Mouse (Mus musculus): ENCODE measurements around the gene Galc. TPM values are rescaled to one million over a fixed set of nuclear protein-coding genes. Genes with fewer than 3 reads are reported as not detected.
"Not testable (repeated sequence)": the region's sequence is repeated elsewhere in the genome, so short reads cannot be mapped to it uniquely, and the experiment has no call there.

Galc gene
- polyA plus RNA-seq, 1 experiment from 2014 or later: 13.9 TPM

- H3K4me2 ChIP-seq (ENCODE audit: low read length): no peak overlapping the region
- H3K9me3 ChIP-seq (ENCODE audit: control insufficient read depth, low read length): no peaks in the 10 kb centered on the region
- H3K4me1 ChIP-seq (ENCODE audit: control insufficient read depth, insufficient read depth, low read length): no peaks in the 10 kb centered on the region
- 0 out of 2 replicates have a peak, but pooled peaks cover 2% of the 10 kb centered on the region for H3K36me3 ChIP-seq (ENCODE audit: control insufficient read depth, insufficient read depth, low read length)
- no peak overlapping the region for H3K9ac ChIP-seq (replicated peaks; ENCODE audit: low read length)
- no peaks in the 10 kb centered on the region for H3K27me3 ChIP-seq (ENCODE audit: control insufficient read depth, insufficient read depth, low read length)
- no peak overlapping the region for H3K4me3 ChIP-seq (replicated peaks; ENCODE audit: low read depth, low read length)
- no peak overlapping the region for H3K27ac ChIP-seq (replicated peaks; ENCODE audit: low read depth, low read length)
- DNase-seq (no peak), ATAC-seq (ENCODE audit: low FRiP score, low TSS enrichment) (no peak)
- WGBS: 94% methylated on average over 4 of the region's 4 CpGs
Observed at GRCm38 (mm10) chr12:98244161-98244560, 15.1 kb downstream of the Galc start.

- H3K27ac ChIP-seq (replicated peaks; ENCODE audit: low read depth, low read length); H3K4me3 ChIP-seq (replicated peaks; ENCODE audit: low read depth, low read length); H3K27me3 ChIP-seq (ENCODE audit: control insufficient read depth, insufficient read depth, low read length); H3K4me1 ChIP-seq (ENCODE audit: control insufficient read depth, insufficient read depth, low read length); H3K9me3 ChIP-seq (ENCODE audit: control insufficient read depth, low read length); H3K9ac ChIP-seq (replicated peaks; ENCODE audit: low read length); H3K4me2 ChIP-seq (ENCODE audit: low read length); DNase-seq; H3K36me3 ChIP-seq (ENCODE audit: control insufficient read depth, insufficient read depth, low read length); ATAC-seq (ENCODE audit: low FRiP score, low TSS enrichment): not testable (repeated sequence)
- WGBS: 93% methylated on average over 6 of the region's 6 CpGs
Observed at GRCm38 (mm10) chr12:98238478-98238877, 20.8 kb downstream of the Galc start.

GRCm38 (mm10) chr12:98227037-98227436, 32.2 kb downstream of the Galc start:
- Histone ChIP-seq H3K27ac (replicated peaks; ENCODE audit: low read depth, low read length) (no peak overlapping the region), H3K36me3 (ENCODE audit: control insufficient read depth, insufficient read depth, low read length) (peaks cover 18% of the 10 kb centered on the region), H3K9me3 (ENCODE audit: control insufficient read depth, low read length) (no peaks in the 10 kb centered on the region), H3K4me2 (ENCODE audit: low read length) (no peak overlapping the region), H3K4me3 (replicated peaks; ENCODE audit: low read depth, low read length) (no peak overlapping the region), H3K9ac (replicated peaks; ENCODE audit: low read length) (no peak overlapping the region), H3K4me1 (ENCODE audit: control insufficient read depth, insufficient read depth, low read length) (no peaks in the 10 kb centered on the region), H3K27me3 (ENCODE audit: control insufficient read depth, insufficient read depth, low read length) (no peaks in the 10 kb centered on the region)
- ATAC-seq (ENCODE audit: low FRiP score, low TSS enrichment): no peak
- DNase-seq: no peak
- WGBS: 95% methylated on average over 2 of the region's 2 CpGs

DNA sequence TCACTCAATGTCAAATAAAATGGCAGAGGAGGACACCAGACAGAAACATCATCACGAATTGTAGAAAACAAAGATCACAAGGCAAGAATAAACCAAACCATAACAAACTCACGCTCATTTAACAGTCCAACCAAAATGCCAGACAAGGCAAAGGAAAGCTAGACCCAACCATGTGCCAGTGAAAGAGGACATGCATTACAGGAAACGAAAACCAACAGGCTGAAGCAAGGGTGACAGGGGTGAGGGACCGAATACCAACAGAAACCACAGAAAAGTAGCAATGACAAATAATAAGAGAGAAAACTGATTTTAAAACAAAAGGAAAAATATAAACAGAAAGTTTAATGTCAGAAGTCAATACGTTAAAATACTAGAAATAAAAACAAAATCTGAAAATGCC, 36.0 kb downstream of the Galc start:
- H3K9ac ChIP-seq (replicated peaks; ENCODE audit: low read length): no peak overlapping the region
- DNase-seq: no peak

DNA sequence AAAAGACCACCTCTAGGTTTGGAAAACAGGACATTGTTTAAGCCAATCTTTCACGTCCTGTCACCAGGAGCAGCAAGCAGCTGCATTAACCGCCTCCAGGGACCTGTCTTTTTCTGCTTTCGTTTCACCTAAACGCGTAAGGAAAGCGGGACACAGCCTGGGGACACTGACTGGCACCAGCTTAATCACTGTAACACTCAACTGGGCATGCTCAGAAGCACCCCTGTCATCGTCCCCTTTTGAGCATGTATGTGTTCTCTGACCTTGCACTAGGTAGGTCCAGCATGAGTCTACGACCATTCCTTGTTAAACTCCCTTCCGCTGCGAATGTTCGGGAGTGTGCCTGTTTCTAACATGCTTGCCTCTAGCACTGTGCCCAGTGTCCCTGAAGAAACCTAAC, 42.8 kb downstream of the Galc start:
- no peaks in the 10 kb centered on the region for H3K9me3 ChIP-seq (ENCODE audit: control insufficient read depth, low read length)
- H3K4me3 ChIP-seq (replicated peaks; ENCODE audit: low read depth, low read length): no peak overlapping the region
- no peak overlapping the region for H3K4me2 ChIP-seq (ENCODE audit: low read length)
- no peak overlapping the region for H3K9ac ChIP-seq (replicated peaks; ENCODE audit: low read length)
- ATAC-seq (ENCODE audit: low FRiP score, low TSS enrichment) (no peak), DNase-seq (peak; percentile 41)
- no peaks in the 10 kb centered on the region for H3K27me3 ChIP-seq (ENCODE audit: control insufficient read depth, insufficient read depth, low read length)
- 0 out of 2 replicates have a peak, but pooled peaks cover 4% of the 10 kb centered on the region for H3K36me3 ChIP-seq (ENCODE audit: control insufficient read depth, insufficient read depth, low read length)
- 64% methylated on average over 11 of the region's 11 CpGs for WGBS
- H3K27ac ChIP-seq (replicated peaks; ENCODE audit: low read depth, low read length): no peak overlapping the region
- peaks cover 7% of the 10 kb centered on the region; the same call in 1 of the 2 replicates for H3K4me1 ChIP-seq (ENCODE audit: control insufficient read depth, insufficient read depth, low read length)

More for the DNA sequence above, 36.0 kb downstream of the Galc start:
- no peak overlapping the region for H3K4me3 ChIP-seq (replicated peaks; ENCODE audit: low read depth, low read length)
- no peaks in the 10 kb centered on the region for H3K9me3 ChIP-seq (ENCODE audit: control insufficient read depth, low read length)
- 94% methylated on average over 5 of the region's 5 CpGs for WGBS
- no peak for ATAC-seq (ENCODE audit: low FRiP score, low TSS enrichment)
- no peak overlapping the region for H3K27ac ChIP-seq (replicated peaks; ENCODE audit: low read depth, low read length)
- H3K4me2 ChIP-seq (ENCODE audit: low read length): no peak overlapping the region
- H3K36me3 ChIP-seq (ENCODE audit: control insufficient read depth, insufficient read depth, low read length): peaks cover 19% of the 10 kb centered on the region
- no peaks in the 10 kb centered on the region for H3K4me1 ChIP-seq (ENCODE audit: control insufficient read depth, insufficient read depth, low read length)
- H3K27me3 ChIP-seq (ENCODE audit: control insufficient read depth, insufficient read depth, low read length): no peaks in the 10 kb centered on the region

DNA sequence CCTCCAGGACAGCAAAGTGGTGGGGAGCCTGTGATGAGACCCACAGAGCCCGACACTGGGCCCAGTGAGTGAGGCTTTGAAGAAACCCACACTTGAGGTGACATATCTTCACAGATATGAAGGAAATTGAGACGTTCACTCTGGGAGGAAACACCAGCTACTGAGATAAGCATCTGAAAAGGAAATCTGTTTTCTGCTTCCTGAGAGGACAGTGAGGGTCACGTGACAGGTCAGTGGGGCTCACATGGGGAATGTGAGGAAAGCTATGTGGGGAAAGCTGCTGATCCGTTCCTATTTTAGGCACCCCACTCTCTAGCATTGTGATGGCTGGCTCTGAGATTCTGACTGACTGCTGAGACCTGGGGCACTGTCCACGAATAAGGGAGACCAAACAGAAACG, 43.7 kb downstream of the Galc start:
- Histone ChIP-seq H3K27ac (replicated peaks; ENCODE audit: low read depth, low read length) (no peak overlapping the region), H3K9me3 (ENCODE audit: control insufficient read depth, low read length) (no peaks in the 10 kb centered on the region), H3K4me1 (ENCODE audit: control insufficient read depth, insufficient read depth, low read length) (peaks cover 7% of the 10 kb centered on the region; the same call in 1 of the 2 replicates), H3K4me3 (replicated peaks; ENCODE audit: low read depth, low read length) (no peak overlapping the region), H3K36me3 (ENCODE audit: control insufficient read depth, insufficient read depth, low read length) (0 out of 2 replicates have a peak, but pooled peaks cover 4% of the 10 kb centered on the region), H3K9ac (replicated peaks; ENCODE audit: low read length) (no peak overlapping the region), H3K4me2 (ENCODE audit: low read length) (no peak overlapping the region), H3K27me3 (ENCODE audit: control insufficient read depth, insufficient read depth, low read length) (no peaks in the 10 kb centered on the region)
- DNase-seq (no peak), ATAC-seq (ENCODE audit: low FRiP score, low TSS enrichment) (no peak)
- WGBS: 68% methylated on average over 6 of the region's 6 CpGs

DNA sequence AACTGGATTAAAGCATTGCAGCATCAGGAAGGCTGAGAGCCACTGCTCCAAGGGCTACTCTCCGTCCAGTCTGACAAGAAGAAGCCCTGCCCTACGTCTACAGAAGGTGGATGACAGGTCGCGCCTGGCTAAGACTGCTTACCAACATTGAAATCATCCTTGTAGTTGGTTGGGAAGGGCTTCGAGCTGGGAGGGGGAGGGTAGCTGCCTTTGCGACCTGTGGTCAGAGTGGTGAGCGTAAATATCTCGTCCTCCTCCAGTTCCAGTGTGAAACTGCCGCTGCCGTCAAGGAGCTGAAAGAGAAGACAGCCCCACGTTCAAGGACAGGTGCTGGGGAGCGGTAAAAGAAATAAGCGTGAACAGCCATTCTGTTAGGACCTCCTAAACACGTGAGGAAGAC, 45.1 kb downstream of the Galc start:
- no peak overlapping the region for H3K4me2 ChIP-seq (ENCODE audit: low read length)
- H3K27ac ChIP-seq (replicated peaks; ENCODE audit: low read depth, low read length): no peak overlapping the region
- no peak for DNase-seq
- WGBS: 90% methylated on average over 14 of the region's 14 CpGs
- H3K9ac ChIP-seq (replicated peaks; ENCODE audit: low read length): no peak overlapping the region
- peaks cover 7% of the 10 kb centered on the region; the same call in 1 of the 2 replicates for H3K4me1 ChIP-seq (ENCODE audit: control insufficient read depth, insufficient read depth, low read length)
- H3K4me3 ChIP-seq (replicated peaks; ENCODE audit: low read depth, low read length): no peak overlapping the region
- no peaks in the 10 kb centered on the region for H3K27me3 ChIP-seq (ENCODE audit: control insufficient read depth, insufficient read depth, low read length)
- 0 out of 2 replicates have a peak, but pooled peaks cover 9% of the 10 kb centered on the region for H3K36me3 ChIP-seq (ENCODE audit: control insufficient read depth, insufficient read depth, low read length)
- H3K9me3 ChIP-seq (ENCODE audit: control insufficient read depth, low read length): no peaks in the 10 kb centered on the region
- ATAC-seq (ENCODE audit: low FRiP score, low TSS enrichment): no peak

DNA sequence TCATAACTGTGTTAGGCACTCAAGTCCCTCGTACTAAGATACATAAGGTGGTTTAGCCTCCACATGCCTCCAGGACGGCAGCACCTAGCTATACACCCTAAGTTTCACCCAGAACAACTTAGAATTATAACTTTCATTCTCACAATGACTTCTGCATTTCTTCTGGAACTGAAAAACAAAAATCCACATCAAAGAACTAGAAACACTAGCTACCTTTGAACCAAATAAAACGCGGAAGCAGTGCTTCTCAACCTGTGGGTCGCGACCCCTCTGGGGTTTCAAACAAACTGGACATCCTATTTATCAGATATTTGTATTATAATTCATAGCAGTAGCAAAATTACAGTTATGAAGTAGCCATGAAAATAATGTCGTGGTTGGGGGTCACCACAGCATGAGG, 45.5 kb downstream of the Galc start:
- Histone ChIP-seq H3K36me3 (ENCODE audit: control insufficient read depth, insufficient read depth, low read length) (0 out of 2 replicates have a peak, but pooled peaks cover 10% of the 10 kb centered on the region), H3K9ac (replicated peaks; ENCODE audit: low read length) (no peak overlapping the region), H3K4me1 (ENCODE audit: control insufficient read depth, insufficient read depth, low read length) (peaks cover 7% of the 10 kb centered on the region; the same call in 1 of the 2 replicates), H3K4me3 (replicated peaks; ENCODE audit: low read depth, low read length) (no peak overlapping the region), H3K27me3 (ENCODE audit: control insufficient read depth, insufficient read depth, low read length) (no peaks in the 10 kb centered on the region), H3K27ac (replicated peaks; ENCODE audit: low read depth, low read length) (no peak overlapping the region), H3K4me2 (ENCODE audit: low read length) (no peak overlapping the region), H3K9me3 (ENCODE audit: control insufficient read depth, low read length) (no peaks in the 10 kb centered on the region)
- ATAC-seq (ENCODE audit: low FRiP score, low TSS enrichment) (no peak), DNase-seq (no peak)
- 92% methylated on average over 7 of the region's 7 CpGs for WGBS

GRCm38 (mm10) chr12:98213332-98213731, 45.9 kb downstream of the Galc start:
- Histone ChIP-seq H3K9ac (replicated peaks; ENCODE audit: low read length) (no peak overlapping the region), H3K27ac (replicated peaks; ENCODE audit: low read depth, low read length) (no peak overlapping the region), H3K9me3 (ENCODE audit: control insufficient read depth, low read length) (no peaks in the 10 kb centered on the region), H3K4me2 (ENCODE audit: low read length) (no peak overlapping the region), H3K36me3 (ENCODE audit: control insufficient read depth, insufficient read depth, low read length) (0 out of 2 replicates have a peak, but pooled peaks cover 10% of the 10 kb centered on the region), H3K4me3 (replicated peaks; ENCODE audit: low read depth, low read length) (no peak overlapping the region), H3K4me1 (ENCODE audit: control insufficient read depth, insufficient read depth, low read length) (peaks cover 7% of the 10 kb centered on the region; the same call in 1 of the 2 replicates), H3K27me3 (ENCODE audit: control insufficient read depth, insufficient read depth, low read length) (no peaks in the 10 kb centered on the region)
- ATAC-seq (ENCODE audit: low FRiP score, low TSS enrichment): no peak
- no peak for DNase-seq
- 88% methylated on average over 7 of the region's 7 CpGs for WGBS
